Mouse (Mus musculus) MEL (cell line): ENCODE data around the gene Syce3. TPM values are rescaled to one million over a fixed set of nuclear protein-coding genes. Genes with fewer than 3 reads are reported as not detected.

Experiments used
- DNase-seq: peaks from one replicate; pipeline ENCODE4 v3.0.0; 2011; ENCODE audit warnings: low read depth, low spot score
- H3K27ac ChIP-seq: 2 replicates; pipeline ENCODE4 v1.5.1; 2012; ENCODE audit warnings: low read depth, mild to moderate bottlenecking, control low read depth, low read length, moderate library complexity; ENCODE audit not compliant: control insufficient read depth
- H3K27me3 ChIP-seq, 2 experiments: fragments of 150-350 bp in 1 of 2; sonication (generic) in 1 of 2; 2 replicates each; pipeline ENCODE4 v1.6.1; 2012; ENCODE audit warnings: low read length in 2 of 2, mild to moderate bottlenecking in 2 of 2, improper control_type of control experiment in 1 of 2, moderate library complexity in 1 of 2; ENCODE audit not compliant: insufficient read depth in 2 of 2, control insufficient read depth in 1 of 2
- H3K36me3 ChIP-seq, 2 experiments: 2 replicates each; pipeline ENCODE4 v1.6.1; 2012 to 2014; ENCODE audit warnings: low read length in 2 of 2, improper control_type of control experiment in 1 of 2, inconsistent platforms in 1 of 2, mild to moderate bottlenecking in 1 of 2; ENCODE audit not compliant: insufficient read depth in 2 of 2, control insufficient read depth in 1 of 2
- H3K4me1 ChIP-seq, 2 experiments: fragments of 150-350 bp in 1 of 2; sonication (generic) in 1 of 2; 2 replicates each; pipeline ENCODE4 v1.6.1; 2012; ENCODE audit warnings: low read length in 2 of 2, improper control_type of control experiment in 1 of 2, mild to moderate bottlenecking in 1 of 2; ENCODE audit not compliant: insufficient read depth in 2 of 2, control insufficient read depth in 1 of 2
- H3K4me3 ChIP-seq, 2 experiments: fragments of 150-350 bp in 1 of 2; sonication (generic) in 1 of 2; 2 replicates each; pipeline ENCODE4 v1.5.1; 2012; ENCODE audit warnings: low read depth in 2 of 2, low read length in 2 of 2, mild to moderate bottlenecking in 2 of 2, moderate library complexity in 2 of 2, control low read depth in 1 of 2, improper control_type of control experiment in 1 of 2; ENCODE audit not compliant: control insufficient read depth in 1 of 2, insufficient read depth in 1 of 2
- H3K79me2 ChIP-seq: 2 replicates; pipeline ENCODE4 v1.6.1; 2012; ENCODE audit warnings: mild to moderate bottlenecking, low read length, moderate library complexity; ENCODE audit not compliant: control insufficient read depth, poor library complexity, insufficient read depth
- H3K9ac ChIP-seq: 2 replicates; pipeline ENCODE4 v1.6.1; 2012; ENCODE audit warnings: low read depth, mild to moderate bottlenecking, control low read depth, low read length, moderate library complexity; ENCODE audit not compliant: control insufficient read depth, poor library complexity, severe bottlenecking
- H3K9me3 ChIP-seq: fragments of 150-350 bp; sonication (generic); replicated peaks from 2 replicates; pipeline ENCODE4 v1.6.1; 2012; ENCODE audit warnings: mild to moderate bottlenecking, low read length, improper control_type of control experiment, moderate library complexity; ENCODE audit not compliant: insufficient read depth
- BHLHE40 ChIP-seq: IDR thresholded peaks from 2 replicates; pipeline ENCODE4 v1.6.1; 2012; ENCODE audit warnings: low read depth, mild to moderate bottlenecking, inconsistent platforms, low read length, improper control_type of control experiment, borderline replicate concordance
- CHD1 ChIP-seq: IDR thresholded peaks from 2 replicates; pipeline ENCODE4 v1.6.1; 2012; ENCODE audit warnings: low read depth, mild to moderate bottlenecking, inconsistent platforms, low read length, improper control_type of control experiment
- EP300 ChIP-seq, 2 experiments: IDR thresholded peaks; 2 replicates each; pipeline ENCODE4 v1.6.1; 2011; ENCODE audit warnings: improper control_type of control experiment in 2 of 2, low read length in 2 of 2, low read depth in 1 of 2, mild to moderate bottlenecking in 1 of 2
- ETS1 ChIP-seq: IDR thresholded peaks from 2 replicates; pipeline ENCODE4 v1.6.1; 2012; ENCODE audit warnings: low read depth, mild to moderate bottlenecking, inconsistent platforms, low read length, improper control_type of control experiment, moderate library complexity
- HCFC1 ChIP-seq: IDR thresholded peaks from 2 replicates; pipeline ENCODE4 v1.6.1; 2012; ENCODE audit warnings: low read depth, mild to moderate bottlenecking, inconsistent platforms, low read length, improper control_type of control experiment, moderate library complexity
- JUND ChIP-seq: IDR thresholded peaks from 2 replicates; pipeline ENCODE4 v1.6.1; 2011; ENCODE audit warnings: low read depth, mild to moderate bottlenecking, improper control_type of control experiment, low read length
- MAFK ChIP-seq: IDR thresholded peaks from 2 replicates; pipeline ENCODE4 v1.6.1; 2011; ENCODE audit warnings: low read depth, mild to moderate bottlenecking, low read length, improper control_type of control experiment, borderline replicate concordance
- POLR2A ChIP-seq, 2 experiments: IDR thresholded peaks; 2 replicates each; pipeline ENCODE4 v1.6.1; 2011 to 2012; ENCODE audit warnings: low read length in 2 of 2, mild to moderate bottlenecking in 2 of 2, control low read depth in 1 of 2, improper control_type of control experiment in 1 of 2, low read depth in 1 of 2, moderate library complexity in 1 of 2; ENCODE audit not compliant: control insufficient read depth in 1 of 2, insufficient read depth in 1 of 2, poor library complexity in 1 of 2
- RAD21 ChIP-seq: IDR thresholded peaks from 2 replicates; pipeline ENCODE4 v1.6.1; 2011; ENCODE audit warnings: mild to moderate bottlenecking, low read depth, low read length, improper control_type of control experiment
- RCOR1 ChIP-seq: IDR thresholded peaks from 2 replicates; pipeline ENCODE4 v1.6.1; 2012; ENCODE audit warnings: low read depth, mild to moderate bottlenecking, inconsistent platforms, low read length, improper control_type of control experiment
- TBP ChIP-seq: IDR thresholded peaks from 2 replicates; pipeline ENCODE4 v1.8.0; 2011; ENCODE audit warnings: low read depth, low read length, improper control_type of control experiment
- TCF12 ChIP-seq: IDR thresholded peaks from 2 replicates; pipeline ENCODE4 v1.6.1; 2014; ENCODE audit warnings: low read depth, mild to moderate bottlenecking, inconsistent platforms, low read length, improper control_type of control experiment, moderate library complexity
- USF2 ChIP-seq, 2 experiments: IDR thresholded peaks; 2 replicates each; pipeline ENCODE4 v1.6.1; 2011 to 2012; ENCODE audit warnings: improper control_type of control experiment in 2 of 2, low read length in 2 of 2, borderline replicate concordance in 1 of 2, inconsistent platforms in 1 of 2, low read depth in 1 of 2, mild to moderate bottlenecking in 1 of 2; ENCODE audit not compliant: insufficient read depth in 1 of 2
- ZC3H11A ChIP-seq: IDR thresholded peaks from 2 replicates; pipeline ENCODE4 v1.6.1; 2012; ENCODE audit warnings: low read depth, mild to moderate bottlenecking, inconsistent platforms, low read length, improper control_type of control experiment
- ZMIZ1 ChIP-seq: IDR thresholded peaks from 2 replicates; pipeline ENCODE4 v1.6.1; 2012; ENCODE audit warnings: low read depth, mild to moderate bottlenecking, inconsistent platforms, low read length, improper control_type of control experiment, moderate library complexity
- polyA plus RNA-seq, 2 experiments: library from polyadenylated mRNA; stranded (reverse) in 1 of 2; unstranded in 1 of 2; fragments of >175 nt in 1 of 2; fragments of >200 nt in 1 of 2; gene quantifications; 2 replicates each; pipeline versions ENCODE4 v1.2.1 to v1.2.4; 2012; ENCODE audit warnings: low replicate concordance in 2 of 2, low read depth in 1 of 2; ENCODE audit not compliant: insufficient read length in 2 of 2, insufficient read depth in 1 of 2, missing spikeins in 1 of 2
- total RNA-seq: library from RNA; depleted of rRNA; stranded (reverse); fragments of 300-350 nt; gene quantifications from 2 replicates; pipeline ENCODE4 v1.2.3, GENCODE M21; 2012

Syce3 gene
- total and polyA plus RNA-seq, 3 experiments = 1.4 to 1.5 TPM; not detected in 1

DNA sequence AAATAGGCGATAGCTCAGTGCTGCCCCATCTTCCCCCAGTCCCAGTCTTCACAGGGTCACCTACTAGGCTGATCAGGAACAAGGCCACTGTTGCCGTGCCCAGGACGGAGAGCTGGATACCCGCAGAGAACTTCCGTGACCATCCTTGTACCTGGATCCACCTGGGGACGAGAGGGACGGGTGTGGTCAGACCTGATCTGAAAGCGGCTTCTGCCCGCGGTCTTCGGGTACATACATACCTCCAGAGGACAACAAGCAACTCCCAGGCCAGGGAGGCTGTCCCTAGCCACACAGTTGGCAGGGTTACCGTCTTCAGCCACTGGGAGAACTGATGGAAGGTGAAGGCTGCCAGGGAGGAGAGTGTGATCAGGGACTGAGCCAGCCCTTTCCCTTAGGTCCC is 57.5 kb downstream of the Syce3 start:
- peaks cover 0 to 11% of the 10 kb centered on the region in 2 experiments; a peak in 3 of 4 replicates for H3K36me3 ChIP-seq
- TF ChIP-seq ZMIZ1 = no peak
- TF ChIP-seq ZC3H11A = no peak
- TF ChIP-seq TCF12 = no peak
- TF ChIP-seq USF2 (IDR thresholded peaks at IDR 0.05; ENCODE audit: borderline replicate concordance in 1 of 2, insufficient read depth in 1 of 2, low read depth in 1 of 2, low read length in 2 of 2) = no peak
- TF ChIP-seq, all 39 proteins: peak for 0
- no peak for DNase-seq
- Histone ChIP-seq H3K4me3 (no peak overlapping the region), H3K4me1 (peaks cover 8 to 11% of the 10 kb centered on the region in 2 experiments; a peak in 3 of 4 replicates), H3K9ac (no peak overlapping the region), H3K79me2 (peaks cover 31% of the 10 kb centered on the region), H3K27me3 (no peaks in the 10 kb centered on the region), H3K27ac (no peak overlapping the region), H3K9me3 (no peaks in the 10 kb centered on the region)

DNA sequence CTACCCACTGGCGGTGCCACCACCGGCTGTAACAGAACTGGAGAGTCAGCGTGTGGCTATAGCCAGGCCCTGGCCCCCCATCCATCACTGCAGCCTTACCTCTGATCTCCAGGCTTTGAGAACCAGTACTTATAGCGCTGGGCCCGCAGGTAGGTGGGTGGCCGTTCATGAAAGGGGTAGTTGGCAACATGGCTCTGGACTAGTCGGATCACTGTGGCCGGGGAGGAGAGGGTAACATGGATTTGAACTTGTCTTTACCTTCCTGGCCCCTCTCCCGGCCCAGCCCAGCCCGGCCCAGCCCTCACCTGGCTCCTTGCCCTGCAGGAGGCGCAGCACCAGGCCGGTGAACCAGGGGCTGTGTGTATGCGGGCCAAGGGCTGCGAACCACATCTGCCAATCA is 58.2 kb downstream of the Syce3 start:
- Histone ChIP-seq H3K36me3 (peaks cover 0 to 3% of the 10 kb centered on the region in 2 experiments; a peak in 2 of 4 replicates), H3K4me1 (peaks cover 2 to 4% of the 10 kb centered on the region in 2 experiments; a peak in 3 of 4 replicates), H3K9me3 (no peaks in the 10 kb centered on the region), H3K27me3 (no peaks in the 10 kb centered on the region), H3K27ac (no peak overlapping the region), H3K4me3 (no peak overlapping the region), H3K79me2 (peaks cover 25% of the 10 kb centered on the region), H3K9ac (no peak overlapping the region)
- DNase-seq = no peak
- TF ChIP-seq BHLHE40 = no peak
- TF ChIP-seq RCOR1 = no peak
- TF ChIP-seq TCF12 = no peak
- no peak for TF ChIP-seq JUND
- no peak for TF ChIP-seq ETS1
- TF ChIP-seq HCFC1 = no peak
- TF ChIP-seq RAD21 = no peak
- TF ChIP-seq CHD1 = no peak
- no peak for TF ChIP-seq POLR2A (IDR thresholded peaks at IDR 0.05; ENCODE audit: control insufficient read depth in 1 of 2, insufficient read depth in 1 of 2, low read depth in 1 of 2, low read length in 2 of 2, poor library complexity in 1 of 2)

DNA sequence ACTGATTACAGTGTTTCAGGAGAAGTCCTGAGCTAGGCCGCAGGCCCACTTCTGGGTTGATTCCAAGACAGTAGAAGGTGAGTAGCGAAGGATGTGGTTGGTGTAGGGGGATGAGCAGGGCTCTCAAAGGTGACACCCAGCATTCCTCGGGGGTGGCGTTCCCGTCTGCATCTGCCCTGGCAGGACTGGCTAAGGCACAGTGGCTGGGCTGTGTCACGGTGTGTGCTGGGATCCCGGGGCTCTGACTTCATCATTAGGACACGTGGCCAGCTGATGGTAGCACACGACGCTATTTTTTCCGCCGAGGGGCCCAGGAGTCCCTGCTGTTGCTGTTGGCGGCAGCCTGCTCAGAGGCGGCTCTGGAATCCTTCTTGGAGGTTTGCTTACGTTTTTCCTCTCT is 59.0 kb downstream of the Syce3 start:
- no peaks in the 10 kb centered on the region for H3K27me3 ChIP-seq
- H3K9me3 ChIP-seq = no peaks in the 10 kb centered on the region
- no peak overlapping the region for H3K4me3 ChIP-seq
- TF ChIP-seq JUND (no peak), EP300 (IDR thresholded peaks at IDR 0.05; ENCODE audit: low read depth in 1 of 2, low read length in 2 of 2) (no peak), TBP (no peak), MAFK (no peak)
- H3K79me2 ChIP-seq = peaks cover 18% of the 10 kb centered on the region
- DNase-seq = no peak
- H3K9ac ChIP-seq = no peak overlapping the region
- no peak overlapping the region for H3K27ac ChIP-seq
- peaks cover 0 to 4% of the 10 kb centered on the region in 2 experiments; a peak in 1 of 4 replicates for H3K4me1 ChIP-seq
- no peaks in the 10 kb centered on the region for H3K36me3 ChIP-seq
